Mouse (Mus musculus) neural tube, embryonic 10.5 days (tissue): ENCODE results near the gene Cdkl1.

Source experiments
- DNase-seq: peaks from one replicate; pipeline ENCODE4 v3.0.0-alpha.2; 2017; ENCODE audit warnings: low spot score; ENCODE audit errors: extremely low spot score

The Cdkl1 gene

DNA sequence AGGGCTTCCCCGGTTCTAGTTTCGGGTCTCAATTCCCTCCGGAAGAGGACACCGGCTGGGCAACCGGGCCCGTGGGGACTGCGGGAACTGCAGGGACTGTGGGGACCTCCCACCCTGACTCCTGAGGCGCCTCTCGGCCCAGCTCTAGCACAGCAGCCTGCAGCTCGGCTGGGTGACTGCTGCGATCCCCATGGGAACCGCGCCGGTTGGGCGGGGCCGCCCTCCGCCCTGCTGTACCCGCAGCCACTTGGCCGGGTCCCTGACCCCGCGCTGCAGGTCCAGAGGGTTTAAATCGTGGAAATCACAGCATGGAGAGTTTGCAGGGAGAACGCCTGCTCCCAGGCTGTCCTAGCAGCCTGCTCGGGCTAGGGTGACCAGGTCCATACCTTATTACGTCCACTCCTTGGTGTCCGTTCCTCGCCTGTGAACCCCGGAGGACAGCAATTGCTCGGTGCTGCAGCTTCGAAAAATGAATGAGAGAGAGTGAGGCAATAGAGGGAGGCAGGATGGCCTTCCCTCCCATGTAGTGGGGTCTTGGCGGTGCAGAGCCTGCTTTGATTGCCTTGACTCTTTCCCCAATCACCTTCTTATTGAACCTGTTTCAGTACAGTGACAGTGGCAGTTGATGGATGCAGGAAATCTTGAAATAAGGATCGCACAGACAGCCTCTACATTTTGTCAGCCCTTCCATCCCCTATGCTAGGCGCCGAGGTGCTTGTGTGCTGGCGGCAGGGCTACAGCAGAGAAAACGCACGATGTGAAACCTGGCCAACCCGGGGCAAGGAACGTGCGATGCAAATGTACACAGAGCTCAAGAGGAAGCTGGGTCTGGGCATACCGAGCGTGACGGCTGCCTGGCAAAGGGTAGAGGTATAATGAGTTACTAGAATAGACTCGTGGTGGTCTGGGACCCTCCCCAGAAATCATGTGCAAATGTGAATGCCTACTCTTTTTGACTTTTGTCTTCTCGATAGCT is at the start of gene Cdkl1:
Gene Cdkl1 (minus strand): TSS at position 738 of the 976 bp plus-strand sequence.
- DNase-seq, result peak; percentile 59

DNA sequence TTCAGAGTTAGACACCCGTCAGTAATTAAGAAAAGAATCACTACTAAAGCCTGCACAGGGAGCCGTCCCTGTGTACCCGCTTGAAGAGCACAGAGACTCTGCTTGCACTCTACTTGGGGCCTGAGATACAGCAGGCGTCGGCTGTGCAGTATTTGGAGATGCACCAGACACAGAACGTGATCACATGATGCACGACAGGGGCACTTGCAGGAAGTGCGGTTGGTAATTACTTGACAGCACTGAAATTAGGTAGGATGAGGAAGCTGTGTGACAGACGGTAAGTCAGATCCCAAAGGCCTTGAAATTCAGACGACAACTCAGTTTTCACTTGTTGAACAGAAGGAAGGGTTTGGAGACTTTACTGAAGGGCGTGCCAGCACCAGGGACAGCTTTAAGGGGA is 47.3 kb upstream of the Cdkl1 start:
- DNase-seq, result no peak

DNA sequence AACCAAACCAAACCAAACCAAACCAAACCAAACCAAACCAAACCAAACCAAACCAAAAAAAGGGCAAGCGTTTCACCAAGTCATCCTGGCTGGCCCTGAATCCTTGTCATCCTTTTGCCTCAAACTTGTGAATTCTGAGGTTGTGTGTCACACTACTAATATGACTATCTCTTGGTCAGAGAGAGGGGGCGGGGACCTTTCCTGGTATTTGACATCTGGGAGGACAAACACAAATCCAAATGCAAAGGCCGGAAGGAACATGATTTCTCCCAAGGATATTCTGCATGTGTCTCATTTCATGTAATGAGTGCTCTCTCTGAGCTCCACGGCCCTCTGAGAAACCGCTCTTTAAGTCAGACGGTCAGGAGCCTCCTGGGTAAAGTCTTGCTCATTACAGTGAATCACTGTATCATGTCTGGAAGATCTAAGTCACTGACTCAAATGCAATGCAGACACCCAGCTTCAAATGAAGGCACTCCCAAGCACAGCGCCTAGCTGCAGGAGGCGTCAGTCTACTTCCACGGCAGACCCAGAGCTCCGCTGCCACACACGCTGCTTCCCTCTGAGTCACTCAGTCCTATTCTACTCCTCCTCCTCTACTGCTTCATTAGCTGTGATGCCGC is 43.0 kb upstream of the Cdkl1 start:
- no peak for DNase-seq

DNA sequence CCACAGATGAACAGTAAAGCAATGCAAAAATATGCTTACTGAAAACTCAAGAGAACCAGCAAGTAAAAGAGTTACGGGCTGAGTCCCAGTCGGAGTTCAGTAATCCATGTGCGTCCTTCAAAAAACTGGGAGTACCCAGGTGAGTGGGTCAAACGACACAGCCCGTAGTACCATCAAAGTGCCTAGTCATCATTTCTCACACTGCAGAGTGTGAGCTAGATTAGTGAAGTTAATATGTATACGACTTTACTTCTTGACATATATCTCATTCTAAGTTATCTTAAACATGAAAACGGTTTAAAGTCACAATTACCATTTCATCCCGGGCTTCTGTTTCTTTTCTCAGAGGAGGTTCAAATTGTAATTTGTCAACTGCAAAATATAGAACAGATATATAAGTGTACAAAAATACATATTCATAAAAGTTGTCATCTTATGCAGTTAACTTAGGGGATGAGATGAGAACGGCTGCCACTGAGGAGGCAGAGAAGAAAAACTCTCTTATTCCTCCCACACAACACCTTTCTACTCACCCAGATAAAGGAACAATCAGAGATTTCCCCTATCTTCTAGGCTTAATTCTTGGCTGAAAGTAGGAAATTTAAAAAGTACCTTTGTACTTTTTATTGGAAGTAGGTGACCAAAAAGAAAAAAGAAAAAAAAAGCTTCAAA is 40.3 kb upstream of the Cdkl1 start:
- DNase-seq, result no peak

DNA sequence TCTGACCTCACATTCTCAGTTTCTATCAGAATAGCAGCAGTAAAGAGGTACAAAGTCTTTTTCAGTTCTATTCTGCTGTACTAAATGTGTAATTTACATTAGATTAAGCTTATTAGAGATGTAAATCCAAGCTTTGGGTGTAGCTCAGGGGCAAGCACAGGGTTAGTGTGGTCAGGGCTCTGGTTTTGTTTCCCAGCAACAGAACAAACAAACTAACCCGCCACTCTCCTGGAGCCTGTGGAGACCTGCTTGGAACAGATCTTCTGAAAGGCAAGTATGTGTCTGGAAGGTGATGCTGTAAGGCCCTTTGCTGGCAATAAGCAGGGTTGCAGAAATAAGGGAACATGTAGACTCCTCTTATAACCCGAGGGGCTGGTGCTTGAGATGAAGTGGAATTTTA is 37.1 kb upstream of the Cdkl1 start:
- no peak for DNase-seq

DNA sequence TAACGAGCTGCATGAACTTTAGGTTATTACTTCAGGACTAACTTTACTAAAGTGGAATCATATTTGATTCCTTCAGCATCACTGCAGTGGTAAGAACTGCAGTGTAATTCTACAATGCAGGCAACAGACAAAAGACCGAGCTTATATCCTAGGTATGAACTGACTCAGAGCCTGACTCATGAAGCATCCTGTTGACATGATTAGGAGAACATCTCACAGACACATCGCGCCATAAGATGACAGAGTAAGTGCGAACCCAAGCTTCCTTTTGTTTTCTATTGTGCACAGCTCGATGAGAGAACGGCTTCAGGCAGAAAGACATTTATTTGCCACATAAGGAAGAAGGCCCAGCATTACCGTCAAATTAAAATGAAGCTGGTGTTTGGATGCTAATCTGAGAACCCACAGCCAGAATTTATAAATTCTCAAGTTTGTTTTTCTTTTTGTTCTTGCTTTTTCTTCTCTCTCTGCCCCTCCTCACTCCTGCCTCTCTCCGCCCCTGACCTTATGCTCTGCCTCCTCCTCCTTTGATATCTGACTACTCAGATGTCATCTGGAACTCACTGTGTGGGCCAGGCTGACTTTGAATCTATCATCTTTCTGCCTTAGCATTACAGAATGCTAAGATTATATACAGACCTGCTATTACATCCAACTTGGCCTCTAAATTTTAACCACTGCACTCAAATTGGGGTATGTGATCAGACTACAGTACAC is 34.0 kb upstream of the Cdkl1 start:
- no peak for DNase-seq

DNA sequence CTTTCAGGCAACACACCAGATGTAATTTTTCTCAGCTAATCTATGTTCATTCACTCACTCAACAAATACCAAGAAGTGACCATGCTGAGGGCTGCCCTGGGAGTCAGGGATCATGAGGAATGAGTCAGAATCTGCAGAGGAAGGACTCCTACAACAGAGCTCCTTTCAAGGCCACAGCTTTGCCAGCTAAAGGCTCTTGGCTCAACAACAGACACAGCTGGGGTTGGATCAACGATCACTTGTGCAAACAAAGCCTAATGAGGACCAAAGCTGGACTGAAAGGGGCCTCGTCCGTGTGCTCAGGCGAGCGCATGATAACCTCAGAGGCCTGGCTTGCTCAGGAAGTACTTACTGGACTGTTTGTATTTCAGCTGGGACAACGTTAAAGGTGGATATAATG is 23.2 kb upstream of the Cdkl1 start:
- DNase-seq, result no peak

DNA sequence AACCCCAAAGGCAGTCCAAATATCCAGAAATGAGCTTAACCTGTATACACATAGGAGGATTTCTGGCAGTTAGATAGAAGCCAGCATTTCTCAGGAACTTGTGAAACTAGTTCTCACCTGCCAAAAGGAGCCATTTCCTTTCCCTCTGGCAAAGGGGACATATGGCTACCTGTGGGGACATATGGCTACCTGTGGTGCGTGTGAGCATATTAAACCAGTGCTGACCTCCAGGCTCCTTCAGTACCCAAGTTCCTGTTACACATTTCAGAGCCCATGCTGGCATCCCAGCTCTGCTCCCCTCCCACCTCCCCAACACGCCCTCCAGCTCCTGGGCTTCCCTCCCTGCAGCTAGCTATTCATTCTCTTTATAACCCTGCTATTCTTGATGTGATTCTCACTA is 22.5 kb upstream of the Cdkl1 start:
- DNase-seq, result no peak

DNA sequence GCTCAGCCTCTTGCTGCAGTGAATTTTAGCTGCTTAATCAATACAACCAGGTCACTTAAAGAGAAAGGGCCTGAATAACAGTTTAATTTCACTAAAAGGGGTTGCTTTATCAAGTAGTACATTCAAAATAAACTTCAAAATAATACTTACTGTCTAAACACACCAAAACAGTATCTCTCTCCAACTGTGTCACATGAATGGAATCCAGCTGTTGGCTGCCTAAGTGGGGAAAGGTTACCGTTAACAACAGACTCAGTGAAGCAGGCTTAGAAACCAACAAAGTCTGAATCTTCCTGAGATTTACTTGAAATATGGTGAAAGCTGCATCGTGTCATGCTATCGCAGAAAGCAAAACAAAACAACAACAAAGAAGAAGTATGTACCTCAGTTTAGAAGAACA is 21.9 kb upstream of the Cdkl1 start:
- no peak for DNase-seq

DNA sequence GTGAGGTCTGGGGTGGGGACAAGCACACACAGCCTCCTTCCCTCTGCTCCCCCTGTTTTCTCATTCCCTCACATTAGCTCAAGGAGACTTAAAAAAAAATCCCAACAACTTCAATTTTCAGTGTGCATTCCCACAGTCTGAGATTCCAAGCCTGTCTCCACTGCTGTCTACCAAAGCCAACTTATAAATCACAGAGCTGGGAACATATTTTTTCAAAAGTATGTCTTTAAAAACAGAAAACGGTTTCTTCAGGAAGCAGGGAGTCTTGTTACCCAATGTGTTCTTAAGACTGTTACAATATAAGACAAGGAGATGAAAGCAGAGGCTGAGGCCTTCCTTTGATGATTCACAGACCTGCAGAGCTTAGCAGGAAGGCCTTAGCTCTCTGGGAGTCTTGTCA is 20.9 kb upstream of the Cdkl1 start:
- DNase-seq, result no peak

DNA sequence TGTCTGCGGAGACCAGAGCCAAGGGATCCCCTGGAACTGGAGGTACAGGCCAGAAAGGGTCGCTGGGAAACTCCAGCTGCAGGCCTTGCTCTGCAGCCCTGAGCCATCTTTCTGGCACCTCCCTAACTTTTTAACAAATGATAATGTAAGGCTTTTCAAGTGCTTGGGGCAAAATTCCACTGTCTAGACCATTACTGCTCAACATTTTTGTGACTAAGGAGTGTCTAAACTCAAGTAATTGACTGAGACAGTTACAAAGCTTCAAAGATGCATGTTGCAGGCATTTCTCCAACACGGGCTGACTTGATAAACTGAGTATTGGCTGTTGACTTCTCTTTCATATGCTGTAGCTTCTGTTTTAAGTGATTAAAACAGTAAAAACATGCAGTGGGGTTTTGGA is 18.4 kb upstream of the Cdkl1 start:
- no peak for DNase-seq

DNA sequence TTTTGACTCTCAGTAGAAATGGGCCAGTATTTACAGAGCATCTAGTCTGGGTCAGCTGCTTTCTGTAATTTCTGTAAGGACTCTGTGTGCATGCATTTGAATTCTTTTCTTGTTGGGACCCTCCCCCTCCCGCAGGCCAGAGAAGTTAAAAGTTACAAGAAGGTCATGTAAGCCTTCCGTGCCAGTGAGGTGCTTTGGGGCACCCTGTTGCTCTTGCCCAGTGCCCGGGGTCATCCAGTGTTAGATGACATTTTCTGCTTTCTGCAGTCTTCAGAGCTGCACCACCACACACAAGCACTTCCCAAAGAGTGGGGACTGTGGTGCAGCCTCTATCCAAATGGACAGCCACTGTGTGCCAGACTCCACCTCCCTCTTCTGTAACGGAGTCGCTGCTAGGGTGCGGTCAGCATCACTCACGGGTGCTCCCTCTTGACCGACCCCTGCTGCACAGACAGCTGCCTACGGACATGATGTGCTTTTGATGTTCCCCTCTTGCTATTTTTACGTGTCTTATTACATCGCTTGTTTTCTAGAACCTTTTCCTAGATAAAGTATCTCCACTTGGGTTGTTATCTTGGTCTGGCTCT is 16.4 kb upstream of the Cdkl1 start:
- no peak for DNase-seq

DNA sequence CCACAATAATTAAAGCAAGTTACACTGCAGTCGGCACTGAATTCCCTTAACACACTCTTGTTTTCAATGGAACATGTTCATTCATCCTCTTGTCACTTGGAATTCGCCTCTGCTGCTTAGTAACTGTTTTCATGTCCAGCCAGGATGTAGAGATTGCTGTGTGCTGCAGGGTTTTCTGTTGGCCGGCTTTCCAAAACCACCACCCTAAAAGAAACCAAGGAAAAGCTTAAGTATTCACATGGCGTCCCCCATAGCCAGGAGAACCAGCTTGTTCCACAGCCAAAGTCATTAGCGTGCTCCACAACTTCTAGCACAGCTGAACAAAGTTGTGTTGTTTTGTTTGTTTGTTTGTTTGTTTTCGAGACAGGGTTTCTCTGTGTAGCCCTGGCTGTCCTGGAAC is 14.1 kb upstream of the Cdkl1 start:
- DNase-seq, result no peak

DNA sequence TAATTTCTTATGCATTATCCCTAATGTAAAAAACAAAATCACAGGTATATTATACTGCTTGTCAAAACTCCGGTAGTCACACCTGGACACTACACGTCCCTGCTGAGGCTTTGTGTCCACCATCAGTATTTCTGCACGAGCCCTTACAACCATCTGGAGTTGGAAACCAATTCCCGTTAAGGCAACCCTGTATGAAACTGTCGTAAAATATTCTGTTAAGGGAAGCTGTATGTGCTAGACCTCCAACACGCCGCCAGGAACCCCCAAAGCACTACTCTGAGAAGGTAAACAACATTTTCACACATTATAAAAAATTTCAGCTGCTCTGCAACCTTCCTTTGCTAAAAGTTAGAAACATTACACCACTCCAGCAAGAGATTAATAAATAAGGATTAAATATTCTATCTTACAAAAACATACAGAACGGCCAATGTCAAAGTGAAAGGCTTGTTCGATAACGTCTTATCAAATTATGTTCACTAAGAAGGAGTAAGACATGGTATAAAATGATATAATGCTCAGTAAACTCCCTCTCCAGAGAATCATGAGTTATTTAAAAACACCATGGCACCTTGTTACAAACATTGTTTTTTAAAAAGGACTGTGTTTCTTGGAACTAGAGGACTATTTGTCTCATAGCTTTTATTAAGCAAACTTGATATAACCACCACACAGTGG is 13.5 kb upstream of the Cdkl1 start:
- DNase-seq, result no peak

DNA sequence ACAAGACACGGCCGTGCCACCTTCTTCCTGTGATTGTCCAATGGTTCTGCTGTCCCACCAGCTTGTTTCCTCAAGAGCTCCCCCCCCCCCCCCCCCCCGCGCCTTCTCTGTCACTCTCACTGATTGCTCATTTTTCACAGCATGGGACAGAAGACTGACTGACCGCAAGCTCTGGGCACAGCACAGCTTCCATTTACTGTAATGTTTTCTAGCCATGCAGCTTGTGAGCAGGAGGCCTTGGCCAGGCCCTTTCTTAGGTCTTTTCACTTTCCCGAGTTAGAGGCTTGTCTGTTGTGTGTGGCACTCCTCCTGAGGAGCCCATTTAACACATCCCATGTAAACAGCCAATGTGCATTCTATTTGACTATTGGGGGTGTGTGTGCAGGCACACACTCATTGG is 12.1 kb upstream of the Cdkl1 start:
- no peak for DNase-seq

DNA sequence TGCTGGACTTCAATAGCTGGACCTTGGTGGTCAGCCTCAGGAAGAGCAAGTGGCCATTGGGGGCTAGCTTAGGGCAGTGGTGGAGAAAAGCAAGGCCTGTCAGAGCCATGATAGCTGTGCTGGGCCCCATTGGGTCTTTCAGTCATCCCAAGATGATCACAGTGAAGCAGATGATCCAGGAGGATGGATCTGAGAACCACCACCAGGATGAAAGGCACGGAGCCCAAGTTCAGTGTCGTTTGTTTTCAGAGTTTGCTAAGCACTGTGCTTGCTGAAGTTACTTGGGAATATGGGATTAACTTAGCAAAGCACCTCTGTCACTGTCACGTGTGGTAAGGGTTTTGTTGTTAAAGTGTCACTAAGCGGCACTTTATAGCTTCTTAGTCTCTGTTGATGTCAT is 9.5 kb upstream of the Cdkl1 start:
- DNase-seq, result no peak

DNA sequence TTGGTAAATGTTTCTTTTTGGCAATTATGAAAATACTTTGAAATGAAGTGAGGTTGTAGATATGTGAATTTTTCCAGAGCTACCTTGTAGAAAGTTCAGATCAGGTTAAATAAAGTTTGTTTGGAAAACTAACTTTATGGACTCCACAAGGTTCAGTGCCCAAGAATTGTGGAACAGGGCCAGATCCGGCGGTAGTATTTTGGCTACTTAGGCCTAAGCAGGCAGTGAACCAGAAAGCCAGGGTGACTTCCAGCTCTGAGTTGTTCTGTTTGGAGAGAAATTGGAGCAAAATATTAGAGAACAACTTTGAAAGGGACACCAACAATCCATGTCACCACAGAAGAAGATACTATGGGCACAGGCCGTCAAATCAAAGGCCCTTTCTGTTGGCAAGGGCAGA is 5.2 kb upstream of the Cdkl1 start:
- no peak for DNase-seq

DNA sequence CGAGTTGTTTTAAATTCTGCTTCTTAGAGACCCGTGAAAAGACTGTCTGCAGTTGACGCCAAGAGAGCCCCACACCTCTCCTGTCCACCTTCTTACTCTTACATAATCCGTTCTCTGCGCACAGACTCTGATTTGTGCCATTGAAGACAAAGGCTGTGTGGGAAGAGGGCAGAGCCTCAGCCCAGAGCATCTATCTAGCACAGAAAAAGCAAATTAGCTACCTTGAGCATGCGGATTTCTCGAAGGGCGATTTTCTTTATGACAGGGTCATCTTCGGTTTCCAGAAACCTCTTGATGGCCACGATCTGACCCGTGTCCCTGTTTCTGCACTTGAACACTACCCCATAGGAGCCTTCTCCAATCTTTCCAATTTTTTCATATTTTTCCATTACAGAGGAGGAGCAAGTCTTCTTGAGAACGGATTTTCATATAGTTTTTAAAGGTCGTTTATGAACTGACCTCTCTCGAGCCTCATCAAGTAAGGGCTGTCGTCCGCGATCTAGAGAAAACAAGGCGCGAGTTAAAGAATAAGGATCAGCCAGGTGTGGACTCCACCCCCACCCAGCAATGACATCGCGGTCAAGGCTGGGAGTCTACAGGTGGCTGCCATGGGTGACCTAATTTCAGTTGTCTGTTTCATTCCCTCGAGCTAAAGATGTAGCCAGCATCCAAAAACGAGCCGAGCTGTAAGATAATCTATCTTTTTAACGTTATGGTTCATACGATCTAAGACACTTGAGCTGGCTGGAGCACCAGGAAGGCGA is 1.1 kb downstream of the Cdkl1 start:
- no peak for DNase-seq

DNA sequence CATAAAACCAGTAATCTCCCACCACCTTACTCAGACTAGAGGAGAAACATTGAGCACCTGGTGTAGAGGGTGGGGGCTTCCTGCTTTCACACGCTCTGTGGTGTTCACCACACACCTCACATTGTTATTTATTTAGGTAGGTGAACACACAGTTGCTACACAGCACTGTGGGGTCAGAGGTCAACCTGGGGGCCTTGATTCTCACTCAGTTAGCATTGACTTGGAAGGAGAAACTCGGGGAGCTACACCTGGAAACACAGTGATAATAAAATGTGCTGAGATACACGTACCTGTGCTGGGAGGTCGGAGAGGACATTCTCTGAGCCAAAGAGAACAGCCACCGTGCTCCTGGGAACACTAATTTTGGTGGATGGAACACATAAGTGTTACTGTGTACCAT is 2.7 kb downstream of the Cdkl1 start:
- DNase-seq, result no peak

DNA sequence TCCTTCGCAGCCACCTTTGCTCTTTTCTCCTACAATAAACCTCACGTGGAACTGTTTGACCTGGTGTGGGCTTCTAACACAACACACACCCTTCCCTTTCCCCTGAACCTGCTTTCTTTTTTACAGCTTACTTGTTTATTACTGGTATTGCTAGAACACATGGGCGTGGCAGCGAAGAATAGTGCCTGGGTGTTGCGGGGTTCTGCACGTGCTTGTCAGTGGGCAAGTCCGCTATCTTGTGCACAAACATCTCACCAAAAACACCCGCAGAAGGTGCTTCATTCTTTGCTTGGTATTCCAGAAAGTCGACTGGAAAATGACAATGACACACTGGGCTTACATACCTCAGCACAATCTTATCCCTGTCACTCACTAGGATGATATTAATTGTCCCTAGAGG is 5.6 kb downstream of the Cdkl1 start:
- DNase-seq, result no peak
